Mouse (Mus musculus): ENCODE data around the gene Heatr4. TPM values are rescaled to one million over a fixed set of nuclear protein-coding genes. Genes with fewer than 3 reads are reported as not detected.

Heatr4 gene
- polyA plus RNA-seq, 1 experiment, result not detected

DNA sequence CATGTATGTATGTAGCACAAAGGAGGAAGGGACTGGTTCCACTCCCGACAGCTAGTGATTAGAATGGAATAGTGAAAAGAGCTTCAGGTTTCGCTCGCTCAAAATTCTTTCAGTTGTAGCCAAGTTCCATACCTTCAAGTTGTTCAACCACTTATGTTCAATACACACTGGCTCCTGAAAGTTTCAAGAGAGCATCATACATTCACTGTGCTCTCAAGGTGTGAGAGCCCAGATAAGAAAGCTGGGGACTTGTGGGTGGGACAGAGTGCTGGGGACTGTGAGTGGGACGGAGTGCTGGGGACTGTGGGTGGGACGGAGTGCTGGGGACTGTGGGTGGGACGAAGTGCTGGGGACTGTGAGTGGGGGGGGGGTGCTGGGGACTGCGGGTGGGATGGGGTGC lies 19.4 kb downstream of the Heatr4 start:
- WGBS, result 93% methylated on average over 7 of the region's 7 CpGs
- TF ChIP-seq POLR2A (IDR thresholded peaks at IDR 0.05; ENCODE audit: low read depth, low read length) (no peak), CTCF (IDR thresholded peaks at IDR 0.05; ENCODE audit: extremely low read depth, insufficient read length, insufficient replicate concordance, low read depth, low read length) (no peak)
- no peaks in the 10 kb centered on the region for H3K27me3 ChIP-seq (ENCODE audit: control insufficient read depth, insufficient read depth, low read length)
- H3K4me1 ChIP-seq (ENCODE audit: control insufficient read depth, insufficient read depth, insufficient read length, low read length), result no peaks in the 10 kb centered on the region
- H3K36me3 ChIP-seq (ENCODE audit: control insufficient read depth, insufficient read depth, low read length), result no peaks in the 10 kb centered on the region
- H3K27ac ChIP-seq (ENCODE audit: insufficient read depth, low read depth, low read length), result no peak overlapping the region
- no peak overlapping the region for H3K4me3 ChIP-seq (ENCODE audit: low read depth, low read length)

DNA sequence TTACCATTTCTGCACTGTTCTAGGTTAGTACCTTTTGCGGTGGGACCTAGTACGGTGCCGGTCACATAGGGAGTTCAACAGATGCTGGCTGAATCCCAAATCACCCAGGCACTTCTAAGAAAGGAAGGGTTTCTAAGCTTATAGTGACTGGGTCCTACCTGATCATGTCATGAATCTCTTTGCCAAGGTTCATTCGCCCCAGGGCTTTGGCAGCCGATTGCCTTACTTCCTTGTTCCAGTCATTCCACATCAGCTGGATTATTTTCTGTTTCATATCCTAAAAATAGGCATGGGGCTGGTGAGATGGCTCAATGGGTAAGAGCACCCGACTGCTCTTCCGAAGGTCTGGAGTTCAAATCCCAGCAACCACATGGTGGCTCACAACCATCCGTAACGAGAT lies 26.4 kb downstream of the Heatr4 start:
- no peaks in the 10 kb centered on the region for H3K27me3 ChIP-seq (ENCODE audit: control insufficient read depth, insufficient read depth, low read length)
- no peak overlapping the region for H3K27ac ChIP-seq (ENCODE audit: insufficient read depth, low read depth, low read length)
- no peaks in the 10 kb centered on the region for H3K4me1 ChIP-seq (ENCODE audit: control insufficient read depth, insufficient read depth, insufficient read length, low read length)
- H3K4me3 ChIP-seq (ENCODE audit: low read depth, low read length), result no peak overlapping the region
- TF ChIP-seq POLR2A (IDR thresholded peaks at IDR 0.05; ENCODE audit: low read depth, low read length), result no peak
- TF ChIP-seq CTCF (IDR thresholded peaks at IDR 0.05; ENCODE audit: extremely low read depth, insufficient read length, insufficient replicate concordance, low read depth, low read length), result no peak
- WGBS, result 76% methylated on average over 9 of the region's 9 CpGs
- H3K36me3 ChIP-seq (ENCODE audit: control insufficient read depth, insufficient read depth, low read length), result no peaks in the 10 kb centered on the region

DNA sequence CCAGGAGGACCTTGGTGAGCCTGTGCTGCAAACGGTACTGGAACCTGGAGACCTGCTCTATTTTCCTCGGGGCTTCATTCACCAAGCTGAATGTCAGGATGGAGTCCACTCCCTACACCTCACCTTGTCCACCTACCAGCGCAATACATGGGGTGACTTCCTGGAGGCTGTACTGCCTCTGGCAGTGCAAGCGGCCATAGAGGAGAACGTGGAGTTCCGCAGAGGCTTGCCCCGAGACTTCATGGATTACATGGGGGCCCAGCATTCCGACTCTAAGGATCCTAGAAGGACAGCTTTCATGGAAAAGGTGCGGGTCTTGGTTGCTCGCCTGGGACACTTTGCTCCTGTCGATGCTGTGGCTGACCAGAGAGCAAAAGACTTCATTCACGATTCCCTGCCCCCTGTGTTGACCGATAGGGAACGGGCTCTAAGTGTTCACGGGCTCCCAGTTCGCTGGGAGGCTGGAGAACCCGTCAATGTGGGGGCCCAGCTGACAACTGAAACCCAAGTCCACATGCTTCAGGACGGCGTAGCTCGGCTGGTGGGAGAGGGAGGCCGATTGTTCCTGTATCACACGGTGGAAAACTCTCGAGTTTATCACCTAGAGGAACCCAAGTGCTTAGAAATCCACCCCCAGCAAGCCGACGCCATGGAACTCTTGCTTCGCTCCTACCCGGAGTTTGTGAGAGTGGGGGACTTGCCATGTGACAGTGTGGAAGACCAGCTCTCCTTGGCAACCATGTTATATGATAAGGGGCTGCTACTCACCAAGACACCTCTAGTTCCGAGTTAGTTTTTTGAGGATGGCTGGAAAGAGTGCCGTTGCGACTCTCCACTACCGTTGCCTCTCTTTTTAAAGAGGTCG lies 32.7 kb downstream of the Heatr4 start:
- H3K27me3 ChIP-seq (ENCODE audit: control insufficient read depth, insufficient read depth, low read length), result no peaks in the 10 kb centered on the region
- H3K4me3 ChIP-seq (ENCODE audit: low read depth, low read length), result peak overlapping the region; percentile 65
- H3K27ac ChIP-seq (ENCODE audit: insufficient read depth, low read depth, low read length), result no peak overlapping the region
- 28% methylated on average over 32 of the region's 32 CpGs for WGBS
- TF ChIP-seq CTCF (IDR thresholded peaks at IDR 0.05; ENCODE audit: extremely low read depth, insufficient read length, insufficient replicate concordance, low read depth, low read length) (no peak), POLR2A (IDR thresholded peaks at IDR 0.05; ENCODE audit: low read depth, low read length) (no peak; the same call in 1 of the 2 replicates)
- peaks cover 11% of the 10 kb centered on the region for H3K4me1 ChIP-seq (ENCODE audit: control insufficient read depth, insufficient read depth, insufficient read length, low read length)
- H3K36me3 ChIP-seq (ENCODE audit: control insufficient read depth, insufficient read depth, low read length), result no peaks in the 10 kb centered on the region

DNA sequence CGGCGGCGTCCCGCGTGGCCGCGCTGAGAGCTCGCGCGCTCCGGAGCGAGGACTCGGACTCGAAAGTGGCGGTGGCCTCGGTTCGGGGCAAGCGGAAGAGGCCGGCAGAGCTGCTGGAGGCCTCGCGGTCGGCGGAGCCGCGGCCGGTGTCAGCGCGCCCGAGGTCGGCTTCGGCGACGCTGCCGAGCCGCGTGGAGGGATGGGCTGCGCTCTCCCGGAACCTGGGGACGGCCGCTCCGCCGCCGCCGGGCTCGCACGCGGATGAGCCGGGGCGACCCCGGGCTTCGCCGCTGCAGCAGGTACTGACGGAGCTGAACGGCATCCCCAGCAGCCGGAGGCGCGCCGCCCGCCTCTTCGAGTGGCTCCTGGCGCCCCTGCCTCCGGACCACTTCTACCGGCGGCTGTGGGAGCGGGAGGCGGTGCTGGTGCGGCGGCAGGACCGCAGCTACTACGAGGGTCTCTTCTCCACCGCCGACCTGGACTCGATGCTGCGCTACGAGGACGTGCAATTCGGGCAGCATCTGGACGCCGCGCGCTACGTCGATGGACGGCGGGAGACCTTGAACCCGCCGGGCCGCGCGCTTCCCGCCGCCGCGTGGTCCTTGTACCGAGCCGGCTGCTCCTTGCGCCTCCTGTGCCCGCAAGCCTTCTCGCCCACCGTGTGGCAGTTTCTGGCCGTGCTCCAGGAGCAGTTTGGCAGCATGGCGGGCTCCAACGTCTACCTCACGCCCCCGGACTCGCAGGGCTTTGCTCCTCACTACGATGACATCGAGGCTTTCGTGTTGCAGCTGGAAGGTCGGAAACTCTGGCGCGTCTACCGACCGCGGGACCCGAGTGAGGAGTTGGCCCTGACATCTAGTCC lies 33.6 kb downstream of the Heatr4 start:
- under 1% methylated on average over 116 of the region's 116 CpGs for WGBS
- Histone ChIP-seq H3K27me3 (ENCODE audit: control insufficient read depth, insufficient read depth, low read length) (no peaks in the 10 kb centered on the region), H3K4me1 (ENCODE audit: control insufficient read depth, insufficient read depth, insufficient read length, low read length) (peaks cover 11% of the 10 kb centered on the region), H3K27ac (ENCODE audit: insufficient read depth, low read depth, low read length) (peak overlapping the region; percentile 4), H3K4me3 (ENCODE audit: low read depth, low read length) (peak overlapping the region; percentile 65), H3K36me3 (ENCODE audit: control insufficient read depth, insufficient read depth, low read length) (no peaks in the 10 kb centered on the region)
- no peak for TF ChIP-seq CTCF (IDR thresholded peaks at IDR 0.05; ENCODE audit: extremely low read depth, insufficient read length, insufficient replicate concordance, low read depth, low read length)
- no peak for TF ChIP-seq POLR2A (IDR thresholded peaks at IDR 0.05; ENCODE audit: low read depth, low read length)

DNA sequence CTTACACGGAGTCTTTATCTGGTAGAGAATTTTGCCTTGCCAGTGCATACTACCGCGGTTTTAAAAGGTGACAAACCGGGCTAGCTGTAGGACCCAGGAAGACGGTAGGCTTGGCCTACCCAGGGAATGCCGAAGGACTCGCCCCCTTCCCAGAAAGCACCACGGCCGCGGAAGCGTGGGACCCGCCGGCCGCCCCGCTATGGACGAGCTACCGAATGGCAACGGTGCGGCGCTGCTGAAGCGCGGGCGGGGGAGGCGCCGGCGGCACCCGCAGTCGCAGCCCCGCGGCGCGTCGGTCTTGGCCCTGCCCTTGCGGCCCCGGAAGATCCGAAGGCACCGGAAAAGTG lies 34.2 kb downstream of the Heatr4 start, which contains the start of gene Riox1:
Gene Riox1 (plus strand): TSS at position 116 of the 347 bp plus-strand sequence.
- H3K27me3 ChIP-seq (ENCODE audit: control insufficient read depth, insufficient read depth, low read length), result no peaks in the 10 kb centered on the region
- peak within 1 kb of the TSS; percentile 65 for H3K4me3 ChIP-seq (ENCODE audit: low read depth, low read length)
- TF ChIP-seq POLR2A (IDR thresholded peaks at IDR 0.05; ENCODE audit: low read depth, low read length) (peak; percentile 82), CTCF (IDR thresholded peaks at IDR 0.05; ENCODE audit: extremely low read depth, insufficient read length, insufficient replicate concordance, low read depth, low read length) (no peak)
- under 1% methylated on average over 37 of the region's 37 CpGs for WGBS
- peaks cover 11% of the 10 kb centered on the region for H3K4me1 ChIP-seq (ENCODE audit: control insufficient read depth, insufficient read depth, insufficient read length, low read length)
- no peaks in the 10 kb centered on the region for H3K36me3 ChIP-seq (ENCODE audit: control insufficient read depth, insufficient read depth, low read length)
- H3K27ac ChIP-seq (ENCODE audit: insufficient read depth, low read depth, low read length), result peak within 1 kb of the TSS; percentile 25

DNA sequence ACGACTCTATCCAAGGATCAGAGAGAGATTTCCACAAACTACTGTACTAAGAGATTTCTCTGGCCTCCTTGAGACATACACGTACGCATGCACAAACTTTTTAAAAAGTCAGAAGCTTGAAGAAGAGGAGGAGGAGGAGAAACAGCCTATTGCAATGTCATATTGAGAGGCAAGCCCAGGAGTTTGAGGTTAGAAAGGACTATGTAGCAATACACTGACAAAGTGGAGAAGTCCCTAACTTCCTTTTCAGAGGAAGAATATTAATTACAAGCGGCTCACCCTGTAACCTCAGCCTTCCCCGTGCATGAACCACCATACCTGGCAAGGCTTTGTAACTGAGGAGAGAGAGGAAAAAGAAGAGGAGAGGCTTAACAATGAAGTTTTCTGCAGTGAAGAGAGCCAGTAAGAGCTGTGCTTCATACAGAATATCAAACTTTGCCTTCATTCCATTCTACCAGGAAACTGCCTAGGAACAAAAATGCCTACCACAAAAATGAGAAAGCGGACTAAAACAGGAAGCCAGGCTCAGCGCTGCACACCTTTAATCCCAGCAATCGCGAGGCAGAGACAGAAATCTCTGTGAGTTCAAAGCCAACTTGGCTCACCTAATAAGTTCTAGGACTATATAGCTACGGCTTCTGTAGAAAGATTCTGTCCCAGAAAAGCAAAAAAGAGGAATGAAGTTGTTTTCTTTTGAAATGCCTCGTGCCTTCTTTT lies 34.7 kb downstream of the Heatr4 start:
- WGBS, result 22% methylated on average over 11 of the region's 11 CpGs
- Histone ChIP-seq H3K36me3 (ENCODE audit: control insufficient read depth, insufficient read depth, low read length) (no peaks in the 10 kb centered on the region), H3K27ac (ENCODE audit: insufficient read depth, low read depth, low read length) (peak overlapping the region; percentile 25), H3K4me1 (ENCODE audit: control insufficient read depth, insufficient read depth, insufficient read length, low read length) (peaks cover 11% of the 10 kb centered on the region), H3K4me3 (ENCODE audit: low read depth, low read length) (peak overlapping the region; percentile 42), H3K27me3 (ENCODE audit: control insufficient read depth, insufficient read depth, low read length) (no peaks in the 10 kb centered on the region)
- TF ChIP-seq POLR2A (IDR thresholded peaks at IDR 0.05; ENCODE audit: low read depth, low read length) (no peak), CTCF (IDR thresholded peaks at IDR 0.05; ENCODE audit: extremely low read depth, insufficient read length, insufficient replicate concordance, low read depth, low read length) (no peak)

Data from small intestine, adult 2 months (tissue).